Mouse (Mus musculus) G1E (cell line): Measurements from ENCODE around the gene Epn2.
"Not testable (repeated sequence)": the region's sequence is repeated elsewhere in the genome, so short reads cannot be mapped to it uniquely, and the experiment has no call there.

ENCODE experiments used
- CTCF ChIP-seq: IDR thresholded peaks from 2 replicates; pipeline ENCODE4 v1.5.1; 2012; ENCODE audit warnings: low read depth, low read length, inconsistent platforms, mixed read lengths
- POLR2AphosphoS5 ChIP-seq: IDR thresholded peaks from 2 replicates; pipeline ENCODE4 v1.6.1; 2012; ENCODE audit warnings: low read depth, low read length, inconsistent platforms; ENCODE audit not compliant: insufficient replicate concordance
- TAL1 ChIP-seq: conservative IDR thresholded peaks from 2 replicates; pipeline ENCODE4 v1.6.1; 2012; ENCODE audit warnings: low read depth, low read length, inconsistent platforms, mixed read lengths

- TF ChIP-seq POLR2AphosphoS5, CTCF, TAL1: not testable (repeated sequence)
These were observed 3.3 kb upstream of the Epn2 start for GRCm38 (mm10) chr11:61582808-61583207.
